Mouse (Mus musculus): ENCODE data around the gene Creb5.

The Creb5 gene

GRCm38 (mm10) chr6:53714908-53715321, 427.8 kb downstream of the Creb5 start:
- no peak for DNase-seq

GRCm38 (mm10) chr6:53716013-53716412, 428.9 kb downstream of the Creb5 start:
- no peak for DNase-seq

- DNase-seq: no peak
Observed at GRCm38 (mm10) chr6:53720009-53720408, 432.9 kb downstream of the Creb5 start.

GRCm38 (mm10) chr6:53721595-53721994, 434.5 kb downstream of the Creb5 start:
- peak; percentile 77 to 85 for DNase-seq

GRCm38 (mm10) chr6:53722694-53723093, 435.6 kb downstream of the Creb5 start:
- no peak for DNase-seq

GRCm38 (mm10) chr6:53730487-53730886, 443.4 kb downstream of the Creb5 start:
- DNase-seq: no peak

GRCm38 (mm10) chr6:53730996-53731485, 444.0 kb downstream of the Creb5 start:
- DNase-seq: no peak

GRCm38 (mm10) chr6:53733546-53733945, 446.5 kb downstream of the Creb5 start:
- no peak for DNase-seq

GRCm38 (mm10) chr6:53733999-53734398, 446.9 kb downstream of the Creb5 start:
- no peak for DNase-seq

GRCm38 (mm10) chr6:53735696-53736095, 448.6 kb downstream of the Creb5 start:
- DNase-seq: no peak

GRCm38 (mm10) chr6:53738206-53738605, 451.1 kb downstream of the Creb5 start:
- DNase-seq: no peak

- no peak for DNase-seq
Observed at GRCm38 (mm10) chr6:53741222-53741621, 454.2 kb downstream of the Creb5 start.

All from cerebellum, adult 18-20 months (tissue).